Mouse (Mus musculus): Measurements from ENCODE around the gene Supt5. TPM values are rescaled to one million over a fixed set of nuclear protein-coding genes. Genes with fewer than 3 reads are reported as not detected.
A peak's percentile ranks its signal among the peaks of the same experiment; 100 is the strongest.

Supt5 gene
- polyA plus RNA-seq, 1 experiment from 2014 or later = 97.2 TPM

- peaks cover 23% of the 10 kb centered on the region; the same call in 1 of the 2 replicates for H3K36me3 ChIP-seq (ENCODE audit: control insufficient read depth, insufficient read depth, low read length)
- ATAC-seq (replicated peaks; ENCODE audit: low FRiP score) (no peak), DNase-seq (ENCODE audit: low spot score) (no peak)
- H3K27me3 ChIP-seq (ENCODE audit: control insufficient read depth, insufficient read depth, low read length) = no peaks in the 10 kb centered on the region
- H3K9me3 ChIP-seq (ENCODE audit: control insufficient read depth, low read length) = no peaks in the 10 kb centered on the region
- peaks cover 7% of the 10 kb centered on the region for H3K4me1 ChIP-seq (replicated peaks; ENCODE audit: control insufficient read depth, insufficient read depth, low read length)
- H3K27ac ChIP-seq (ENCODE audit: low read depth, low read length) = no peak overlapping the region
- no peak overlapping the region for H3K4me3 ChIP-seq (ENCODE audit: low read depth, low read length)
- no peak overlapping the region for H3K9ac ChIP-seq (ENCODE audit: low read length)
- H3K4me2 ChIP-seq (ENCODE audit: low read depth, low read length, severe bottlenecking) = no peak overlapping the region
- 96% methylated on average over 10 of the region's 10 CpGs for WGBS
Observed at GRCm38 (mm10) chr7:28359854-28360253, 21.3 kb upstream of the Supt5 start.

GRCm38 (mm10) chr7:28358431-28358830 is 19.9 kb upstream of the Supt5 start:
- H3K4me1 ChIP-seq (replicated peaks; ENCODE audit: control insufficient read depth, insufficient read depth, low read length) = peaks cover 7% of the 10 kb centered on the region
- peaks cover 17% of the 10 kb centered on the region; the same call in 1 of the 2 replicates for H3K36me3 ChIP-seq (ENCODE audit: control insufficient read depth, insufficient read depth, low read length)
- H3K4me3 ChIP-seq (ENCODE audit: low read depth, low read length) = no peak overlapping the region
- H3K4me2 ChIP-seq (ENCODE audit: low read depth, low read length, severe bottlenecking) = no peak overlapping the region
- H3K27me3 ChIP-seq (ENCODE audit: control insufficient read depth, insufficient read depth, low read length) = no peaks in the 10 kb centered on the region
- no peaks in the 10 kb centered on the region for H3K9me3 ChIP-seq (ENCODE audit: control insufficient read depth, low read length)
- H3K27ac ChIP-seq (ENCODE audit: low read depth, low read length) = no peak overlapping the region
- DNase-seq (ENCODE audit: low spot score) (no peak), ATAC-seq (replicated peaks; ENCODE audit: low FRiP score) (peak; percentile 6; the same call in 1 of the 2 replicates)
- H3K9ac ChIP-seq (ENCODE audit: low read length) = no peak overlapping the region
- 51% methylated on average over 7 of the region's 7 CpGs for WGBS

- no peak for DNase-seq (ENCODE audit: low spot score)
- no peaks in the 10 kb centered on the region for H3K9me3 ChIP-seq (ENCODE audit: control insufficient read depth, low read length)
- no peak overlapping the region for H3K4me2 ChIP-seq (ENCODE audit: low read depth, low read length, severe bottlenecking)
- no peak overlapping the region for H3K4me3 ChIP-seq (ENCODE audit: low read depth, low read length)
- peaks cover 21% of the 10 kb centered on the region for H3K36me3 ChIP-seq (ENCODE audit: control insufficient read depth, insufficient read depth, low read length)
- peak overlapping the region; percentile 1; the same call in 1 of the 2 replicates for H3K27ac ChIP-seq (ENCODE audit: low read depth, low read length)
- WGBS = 0% methylated on average over 5 of the region's 5 CpGs
- H3K9ac ChIP-seq (ENCODE audit: low read length) = peak overlapping the region; percentile 0; the same call in 1 of the 2 replicates
- ATAC-seq (replicated peaks; ENCODE audit: low FRiP score) = peak; percentile 36
- H3K27me3 ChIP-seq (ENCODE audit: control insufficient read depth, insufficient read depth, low read length) = no peaks in the 10 kb centered on the region
- peaks cover 7% of the 10 kb centered on the region for H3K4me1 ChIP-seq (replicated peaks; ENCODE audit: control insufficient read depth, insufficient read depth, low read length)
Observed at GRCm38 (mm10) chr7:28357984-28358383, 19.4 kb upstream of the Supt5 start.

GRCm38 (mm10) chr7:28356981-28357380 is 18.4 kb upstream of the Supt5 start:
- ATAC-seq (replicated peaks; ENCODE audit: low FRiP score) = no peak
- peaks cover 7% of the 10 kb centered on the region for H3K4me1 ChIP-seq (replicated peaks; ENCODE audit: control insufficient read depth, insufficient read depth, low read length)
- H3K27me3 ChIP-seq (ENCODE audit: control insufficient read depth, insufficient read depth, low read length) = no peaks in the 10 kb centered on the region
- DNase-seq (ENCODE audit: low spot score) = peak; percentile 74
- H3K9me3 ChIP-seq (ENCODE audit: control insufficient read depth, low read length) = no peaks in the 10 kb centered on the region
- no peak overlapping the region for H3K4me3 ChIP-seq (ENCODE audit: low read depth, low read length)
- WGBS = 6% methylated on average over 5 of the region's 5 CpGs
- H3K27ac ChIP-seq (ENCODE audit: low read depth, low read length) = peak overlapping the region; percentile 1; the same call in 1 of the 2 replicates
- no peak overlapping the region for H3K9ac ChIP-seq (ENCODE audit: low read length)
- peaks cover 23% of the 10 kb centered on the region for H3K36me3 ChIP-seq (ENCODE audit: control insufficient read depth, insufficient read depth, low read length)
- H3K4me2 ChIP-seq (ENCODE audit: low read depth, low read length, severe bottlenecking) = 0 out of 2 replicates have a peak overlapping the region, but pooled peaks have one; percentile 8

- Histone ChIP-seq H3K9me3 (ENCODE audit: control insufficient read depth, low read length) (no peaks in the 10 kb centered on the region), H3K4me3 (ENCODE audit: low read depth, low read length) (no peak overlapping the region), H3K36me3 (ENCODE audit: control insufficient read depth, insufficient read depth, low read length) (peaks cover 10% of the 10 kb centered on the region), H3K4me1 (replicated peaks; ENCODE audit: control insufficient read depth, insufficient read depth, low read length) (peaks cover 13% of the 10 kb centered on the region), H3K27ac (ENCODE audit: low read depth, low read length) (no peak overlapping the region), H3K27me3 (ENCODE audit: control insufficient read depth, insufficient read depth, low read length) (no peaks in the 10 kb centered on the region), H3K9ac (ENCODE audit: low read length) (no peak overlapping the region), H3K4me2 (ENCODE audit: low read depth, low read length, severe bottlenecking) (no peak overlapping the region)
- 93% methylated on average over 3 of the region's 3 CpGs for WGBS
- ATAC-seq (replicated peaks; ENCODE audit: low FRiP score) (no peak), DNase-seq (ENCODE audit: low spot score) (no peak)
Observed at GRCm38 (mm10) chr7:28355221-28355620, 16.7 kb upstream of the Supt5 start.

GRCm38 (mm10) chr7:28354596-28354995 is 16.1 kb upstream of the Supt5 start:
- no peak overlapping the region for H3K4me3 ChIP-seq (ENCODE audit: low read depth, low read length)
- H3K9me3 ChIP-seq (ENCODE audit: control insufficient read depth, low read length) = no peaks in the 10 kb centered on the region
- no peak overlapping the region for H3K4me2 ChIP-seq (ENCODE audit: low read depth, low read length, severe bottlenecking)
- 93% methylated on average over 3 of the region's 3 CpGs for WGBS
- no peaks in the 10 kb centered on the region for H3K27me3 ChIP-seq (ENCODE audit: control insufficient read depth, insufficient read depth, low read length)
- ATAC-seq (replicated peaks; ENCODE audit: low FRiP score) = no peak
- peaks cover 17% of the 10 kb centered on the region for H3K4me1 ChIP-seq (replicated peaks; ENCODE audit: control insufficient read depth, insufficient read depth, low read length)
- no peak overlapping the region for H3K27ac ChIP-seq (ENCODE audit: low read depth, low read length)
- peaks cover 9% of the 10 kb centered on the region for H3K36me3 ChIP-seq (ENCODE audit: control insufficient read depth, insufficient read depth, low read length)
- DNase-seq (ENCODE audit: low spot score) = no peak
- no peak overlapping the region for H3K9ac ChIP-seq (ENCODE audit: low read length)

GRCm38 (mm10) chr7:28354113-28354581 is 15.6 kb upstream of the Supt5 start:
- ATAC-seq (replicated peaks; ENCODE audit: low FRiP score) = no peak
- Histone ChIP-seq H3K4me3 (ENCODE audit: low read depth, low read length) (no peak overlapping the region), H3K9ac (ENCODE audit: low read length) (no peak overlapping the region), H3K36me3 (ENCODE audit: control insufficient read depth, insufficient read depth, low read length) (peaks cover 9% of the 10 kb centered on the region), H3K4me1 (replicated peaks; ENCODE audit: control insufficient read depth, insufficient read depth, low read length) (peaks cover 17% of the 10 kb centered on the region), H3K27ac (ENCODE audit: low read depth, low read length) (no peak overlapping the region), H3K27me3 (ENCODE audit: control insufficient read depth, insufficient read depth, low read length) (no peaks in the 10 kb centered on the region), H3K4me2 (ENCODE audit: low read depth, low read length, severe bottlenecking) (no peak overlapping the region), H3K9me3 (ENCODE audit: control insufficient read depth, low read length) (no peaks in the 10 kb centered on the region)
- 94% methylated on average over 3 of the region's 3 CpGs for WGBS
- DNase-seq (ENCODE audit: low spot score) = no peak

GRCm38 (mm10) chr7:28353267-28353666 is 14.7 kb upstream of the Supt5 start:
- ATAC-seq (replicated peaks; ENCODE audit: low FRiP score) = no peak
- Histone ChIP-seq H3K27me3 (ENCODE audit: control insufficient read depth, insufficient read depth, low read length) (no peaks in the 10 kb centered on the region), H3K9ac (ENCODE audit: low read length) (no peak overlapping the region), H3K4me3 (ENCODE audit: low read depth, low read length) (no peak overlapping the region; the same call in 1 of the 2 replicates), H3K9me3 (ENCODE audit: control insufficient read depth, low read length) (no peaks in the 10 kb centered on the region), H3K36me3 (ENCODE audit: control insufficient read depth, insufficient read depth, low read length) (peaks cover 9% of the 10 kb centered on the region), H3K4me2 (ENCODE audit: low read depth, low read length, severe bottlenecking) (no peak overlapping the region), H3K27ac (ENCODE audit: low read depth, low read length) (no peak overlapping the region), H3K4me1 (replicated peaks; ENCODE audit: control insufficient read depth, insufficient read depth, low read length) (peaks cover 17% of the 10 kb centered on the region)
- DNase-seq (ENCODE audit: low spot score) = no peak
- WGBS = 94% methylated on average over 2 of the region's 2 CpGs

GRCm38 (mm10) chr7:28351676-28352191 is 13.2 kb upstream of the Supt5 start:
- no peak for DNase-seq (ENCODE audit: low spot score)
- peak overlapping the region; percentile 70 for H3K4me2 ChIP-seq (ENCODE audit: low read depth, low read length, severe bottlenecking)
- no peaks in the 10 kb centered on the region for H3K9me3 ChIP-seq (ENCODE audit: control insufficient read depth, low read length)
- H3K36me3 ChIP-seq (ENCODE audit: control insufficient read depth, insufficient read depth, low read length) = peaks cover 9% of the 10 kb centered on the region
- ATAC-seq (replicated peaks; ENCODE audit: low FRiP score) = no peak
- 43% methylated on average over 4 of the region's 4 CpGs for WGBS
- H3K27me3 ChIP-seq (ENCODE audit: control insufficient read depth, insufficient read depth, low read length) = no peaks in the 10 kb centered on the region
- H3K4me1 ChIP-seq (replicated peaks; ENCODE audit: control insufficient read depth, insufficient read depth, low read length) = peaks cover 9% of the 10 kb centered on the region
- peak overlapping the region; percentile 85 for H3K9ac ChIP-seq (ENCODE audit: low read length)
- no peak overlapping the region for H3K27ac ChIP-seq (ENCODE audit: low read depth, low read length)
- H3K4me3 ChIP-seq (ENCODE audit: low read depth, low read length) = peak overlapping the region; percentile 93

Data from forebrain, embryonic 11.5 days (tissue).